Mouse (Mus musculus) lung, adult 2 months (tissue): Measurements from ENCODE around the gene Rufy1. TPM values are rescaled to one million over a fixed set of nuclear protein-coding genes. Genes with fewer than 3 reads are reported as not detected.

Source experiments
- DNase-seq: peaks from one replicate; pipeline ENCODE4 v3.0.0; 2022
- H3K4me1 ChIP-seq: fragments of 200-500 bp; 2 replicates; pipeline ENCODE4 v1.6.1; 2011; ENCODE audit warnings: low read length; ENCODE audit not compliant: control insufficient read depth, insufficient read depth
- H3K4me3 ChIP-seq: fragments of 200-500 bp; replicated peaks from 2 replicates; pipeline ENCODE3; 2011; ENCODE audit warnings: low read depth, mild to moderate bottlenecking, control low read depth, low read length; ENCODE audit errors: extremely low read depth
- CTCF ChIP-seq: fragments of 200-500 bp; IDR thresholded peaks from 2 replicates; pipeline ENCODE4 v1.5.1; 2011; ENCODE audit warnings: mild to moderate bottlenecking, low read length, control low read depth; ENCODE audit not compliant: insufficient read depth
- POLR2A ChIP-seq: fragments of 200-500 bp; IDR thresholded peaks from 2 replicates; pipeline ENCODE4 v1.6.1; 2011; ENCODE audit warnings: low read depth, mild to moderate bottlenecking, control low read depth, low read length, borderline replicate concordance; ENCODE audit errors: extremely low read depth
- WGBS: fragments of 180-500 bp; shearing (Covaris S2); methylation state at CpG from one replicate; pipeline ENCODE4 v1.1.7; 2018; 5-methylcytosine and 5-hydroxymethylcytosine counted together
- polyA plus RNA-seq: library from polyadenylated mRNA; depleted of rRNA; stranded (reverse); fragments of >200 nt; gene quantifications from 2 replicates; pipeline ENCODE4 v1.2.3, GENCODE M21; 2012

The Rufy1 gene
- polyA plus RNA-seq, 1 experiment, result 22.1 TPM

DNA sequence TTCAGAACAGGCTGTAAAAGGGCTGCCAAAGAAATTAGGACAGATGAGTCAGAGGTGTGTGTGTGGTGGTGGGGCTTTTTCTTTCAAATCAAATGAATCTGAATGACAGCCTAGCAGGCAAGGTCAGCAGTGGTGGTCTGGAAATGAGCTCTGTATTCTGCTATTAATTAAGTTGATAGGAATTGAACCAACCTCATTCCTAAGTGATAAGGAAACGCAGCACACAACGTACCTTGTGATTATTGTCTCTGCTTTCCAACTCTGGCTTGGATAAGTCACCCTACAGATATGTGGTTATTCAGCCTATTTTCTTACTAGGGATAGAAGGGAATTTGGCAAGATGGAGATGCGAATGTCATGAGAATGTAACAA lies 1.1 kb upstream of the Rufy1 start:
- WGBS, result 88% methylated on average over 3 of the region's 3 CpGs
- TF ChIP-seq CTCF, result no peak
- TF ChIP-seq POLR2A, result no peak
- DNase-seq, result no peak
- H3K4me3 ChIP-seq, result no peak overlapping the region
- H3K4me1 ChIP-seq, result no peaks in the 10 kb centered on the region

DNA sequence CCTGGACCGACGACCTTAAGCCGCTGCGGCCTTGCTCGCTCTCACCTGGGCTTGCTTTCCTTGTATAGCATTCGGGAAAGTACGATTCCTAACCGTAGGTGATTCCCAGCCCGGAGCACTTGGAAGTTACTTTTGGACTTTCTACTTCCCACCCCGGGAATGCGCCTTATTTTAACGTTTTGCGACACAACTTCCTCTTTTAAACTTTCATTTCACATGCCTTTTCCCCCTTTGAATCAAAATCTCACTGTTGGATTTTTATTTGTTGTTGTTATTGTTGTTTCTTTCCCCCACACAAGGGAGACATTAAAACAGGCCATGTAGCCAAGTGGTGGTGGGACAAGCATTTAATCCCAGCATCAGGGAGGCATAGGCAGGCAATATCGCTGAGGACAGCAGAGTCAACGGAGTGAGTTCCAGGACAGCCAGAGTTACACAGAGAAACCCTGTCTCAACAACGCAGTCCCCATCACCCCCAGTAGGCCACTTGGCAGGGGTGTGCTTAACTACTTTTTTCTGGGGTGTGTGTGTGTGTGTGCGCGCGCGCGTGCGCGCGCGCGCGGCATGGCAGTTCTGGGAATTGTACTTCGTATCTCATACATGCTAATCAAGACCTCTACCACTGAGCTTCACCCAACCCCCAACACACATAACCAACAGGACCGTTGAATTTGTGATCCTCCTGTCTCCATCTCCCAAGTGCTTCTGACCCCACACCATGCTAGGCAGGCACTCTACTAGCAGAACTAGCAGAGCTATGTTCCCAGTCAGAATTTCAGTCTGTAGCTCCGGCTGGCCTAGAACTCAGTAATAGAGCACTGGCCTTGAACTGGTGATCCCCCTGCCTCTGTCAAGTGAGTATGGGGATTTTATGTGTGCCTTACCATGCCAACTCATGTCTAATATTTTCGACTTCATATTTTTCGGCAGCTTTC lies 476 bp upstream of the Rufy1 start:
- TF ChIP-seq CTCF, result no peak
- TF ChIP-seq POLR2A, result peak; percentile 43; the same call in 1 of the 2 replicates
- peak; percentile 33 for DNase-seq
- no peaks in the 10 kb centered on the region for H3K4me1 ChIP-seq
- 34% methylated on average over 32 of the region's 32 CpGs for WGBS
- peak overlapping the region; percentile 88 for H3K4me3 ChIP-seq

DNA sequence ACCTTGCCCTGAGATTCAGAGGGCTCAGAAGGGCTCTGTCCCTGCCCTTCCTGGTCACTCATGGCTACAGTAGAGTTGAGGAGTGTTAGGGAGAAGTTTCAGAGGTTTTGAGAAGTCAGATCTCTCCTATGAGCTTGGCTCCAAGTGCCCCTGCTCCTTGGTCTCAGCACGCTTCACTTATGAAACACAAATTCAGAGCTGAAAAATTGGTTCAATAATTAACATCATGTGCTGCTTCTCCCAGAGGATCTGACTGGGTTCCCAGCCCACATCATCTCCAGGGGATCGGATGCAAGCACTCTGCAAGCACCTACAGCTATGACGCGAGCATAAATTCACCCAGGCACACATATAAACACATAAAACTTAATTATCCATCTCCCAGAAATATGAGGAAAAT lies 4.9 kb downstream of the Rufy1 start:
- no peak for TF ChIP-seq CTCF
- no peak for TF ChIP-seq POLR2A
- no peak for DNase-seq
- 86% methylated on average over 4 of the region's 4 CpGs for whole genome bisulfite sequencing

DNA sequence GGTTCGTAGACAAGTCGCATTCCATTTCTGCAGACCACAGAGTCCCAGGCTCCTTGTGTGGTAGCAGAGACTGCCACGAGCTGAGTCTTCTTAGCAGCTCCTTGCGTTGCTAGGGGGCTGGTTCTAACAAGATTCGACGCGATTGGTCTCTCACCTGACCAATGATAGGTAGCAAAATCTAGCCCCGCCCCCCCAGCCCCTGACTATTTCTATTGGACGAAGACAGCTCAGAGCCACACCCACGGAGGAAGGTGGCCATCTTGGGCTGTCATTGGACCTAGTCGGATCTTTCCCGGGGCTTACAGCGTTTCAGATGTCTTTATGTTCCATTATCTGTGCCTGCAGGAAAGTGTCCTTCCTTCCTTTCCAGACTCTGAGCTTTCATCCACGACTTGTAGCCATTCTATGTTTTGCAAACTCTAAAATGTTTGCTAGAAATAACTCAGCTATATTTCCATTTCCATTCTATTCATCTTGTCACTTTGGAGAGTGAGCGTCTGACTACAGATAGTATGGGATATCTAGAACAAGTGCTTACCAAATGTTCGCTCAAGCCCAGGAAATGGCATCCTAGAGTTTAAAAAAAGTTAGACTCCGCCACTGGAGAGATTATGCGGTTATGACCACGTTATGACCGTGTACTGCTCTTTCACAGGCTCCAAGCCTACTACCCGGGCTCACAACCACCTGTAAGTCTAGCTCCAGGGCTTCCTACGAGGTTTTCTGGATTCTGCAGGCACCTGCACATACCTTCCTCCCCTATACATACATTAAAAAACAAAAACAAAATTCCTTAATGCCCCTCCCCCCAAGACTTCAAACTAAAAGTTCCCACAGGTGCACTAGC lies 8.8 kb downstream of the Rufy1 start:
- H3K4me3 ChIP-seq, result peak overlapping the region; percentile 4
- DNase-seq, result peak; percentile 46
- no peaks in the 10 kb centered on the region for H3K4me1 ChIP-seq
- peak; percentile 42; the same call in 1 of the 2 replicates for TF ChIP-seq POLR2A
- no peak for TF ChIP-seq CTCF
- 26% methylated on average over 22 of the region's 22 CpGs for WGBS

More for the DNA sequence above, 4.9 kb downstream of the Rufy1 start:
- no peak overlapping the region for H3K4me3 ChIP-seq
- no peaks in the 10 kb centered on the region for H3K4me1 ChIP-seq

DNA sequence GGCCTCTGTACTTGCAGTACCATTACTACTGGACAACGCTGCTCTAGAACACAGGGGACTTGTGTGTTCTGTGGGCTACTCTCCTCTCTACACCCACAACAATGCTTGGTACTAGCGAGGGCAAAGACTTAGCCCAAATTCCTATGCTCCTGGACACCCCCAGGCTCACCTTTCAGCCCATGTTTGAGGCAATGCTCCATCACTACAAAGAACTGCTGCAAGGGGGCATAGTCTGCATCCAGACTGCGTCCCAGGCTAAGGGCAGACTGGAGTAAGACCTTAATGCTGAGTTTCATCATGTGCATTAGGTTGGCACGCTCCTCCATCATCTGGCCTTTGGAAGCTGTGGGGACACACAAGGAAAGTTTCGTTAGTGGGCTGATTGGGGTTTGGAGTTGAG lies 9.5 kb downstream of the Rufy1 start:
- H3K4me3 ChIP-seq, result no peak overlapping the region
- TF ChIP-seq CTCF (no peak), POLR2A (no peak)
- WGBS, result 64% methylated on average over 5 of the region's 5 CpGs
- no peak for DNase-seq
- no peaks in the 10 kb centered on the region for H3K4me1 ChIP-seq

DNA sequence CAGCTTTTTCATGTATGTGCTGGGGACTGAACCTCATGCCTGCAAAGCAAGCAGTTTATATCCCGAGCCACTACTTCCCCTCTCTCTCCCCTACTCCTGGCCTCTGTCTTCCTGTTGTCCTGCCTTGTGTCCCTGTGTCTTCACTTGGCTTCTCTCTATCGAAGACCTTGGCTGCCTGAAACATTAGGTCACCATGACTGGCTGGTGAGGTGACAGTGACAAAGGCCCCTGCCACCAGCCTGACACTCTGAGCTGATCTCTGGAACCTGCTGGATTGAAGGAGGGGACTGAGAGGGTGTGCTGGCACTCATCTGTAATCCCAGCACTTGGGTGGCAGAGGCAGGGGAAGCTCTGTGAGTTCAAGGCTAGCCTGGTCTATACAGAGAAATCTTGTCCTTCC lies 13.1 kb downstream of the Rufy1 start:
- no peak for TF ChIP-seq CTCF
- TF ChIP-seq POLR2A, result no peak
- H3K4me3 ChIP-seq, result no peak overlapping the region
- 54% methylated on average over 2 of the region's 2 CpGs for WGBS
- no peaks in the 10 kb centered on the region for H3K4me1 ChIP-seq
- DNase-seq, result no peak

DNA sequence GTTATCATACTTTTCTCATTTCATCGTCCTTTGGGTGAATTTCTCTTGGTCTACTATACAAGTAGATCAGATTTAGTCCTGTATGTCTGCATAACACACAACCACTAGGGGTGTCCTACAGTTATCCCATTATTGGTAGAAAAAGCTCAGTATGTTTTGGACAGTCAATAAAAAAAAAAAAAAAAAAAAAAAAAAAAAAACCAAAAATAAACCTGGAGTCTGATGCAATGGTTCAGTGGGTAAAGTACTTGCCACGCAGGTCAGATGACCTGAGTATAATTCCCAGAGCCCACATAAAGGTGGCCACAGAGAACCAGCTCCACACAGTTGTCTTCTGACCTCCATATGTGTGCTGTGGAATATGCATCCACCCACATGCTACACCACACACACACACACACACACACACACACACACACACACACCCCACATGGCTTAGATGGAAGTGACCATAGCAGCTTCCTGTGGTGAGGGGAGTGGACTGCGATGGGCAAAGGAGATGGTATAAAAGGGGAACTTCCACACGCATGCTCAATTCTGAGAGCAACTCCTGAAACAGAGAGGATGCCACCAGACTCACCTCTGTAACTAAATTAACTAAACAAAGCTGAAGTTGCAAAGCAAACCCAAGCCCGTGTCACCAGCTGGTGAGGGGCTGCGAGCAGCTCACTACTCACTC lies 15.2 kb downstream of the Rufy1 start:
- no peak for DNase-seq
- 82% methylated on average over 6 of the region's 6 CpGs for WGBS
- H3K4me1 ChIP-seq, result no peaks in the 10 kb centered on the region
- TF ChIP-seq CTCF (no peak), POLR2A (no peak)
- H3K4me3 ChIP-seq, result no peak overlapping the region

DNA sequence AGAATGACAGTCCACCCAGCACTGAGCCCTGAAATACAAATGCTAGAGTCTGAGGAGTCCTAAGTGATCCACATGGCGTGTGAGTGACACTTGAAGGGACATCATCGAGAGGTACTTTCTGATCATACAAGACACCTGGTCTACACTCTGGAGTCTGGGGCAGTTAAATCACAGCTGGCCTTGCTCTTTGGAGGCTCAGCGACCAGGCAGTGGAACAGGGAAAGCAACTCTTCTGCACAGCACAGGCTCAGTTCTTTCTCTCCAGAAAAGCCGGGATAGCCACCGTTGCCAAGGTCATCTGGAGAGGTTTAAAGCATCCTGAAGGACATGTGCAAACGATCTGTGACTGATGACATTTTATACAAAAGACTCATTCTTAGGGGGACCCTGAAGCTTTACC lies 23.7 kb downstream of the Rufy1 start:
- no peak overlapping the region for H3K4me3 ChIP-seq
- no peaks in the 10 kb centered on the region; the same call in 1 of the 2 replicates for H3K4me1 ChIP-seq
- TF ChIP-seq CTCF, result no peak
- no peak for TF ChIP-seq POLR2A
- WGBS, result 56% methylated on average over 6 of the region's 6 CpGs
- DNase-seq, result no peak
